Mouse (Mus musculus): ENCODE results near the gene Mboat2. TPM values are rescaled to one million over a fixed set of nuclear protein-coding genes. Genes with fewer than 3 reads are reported as not detected.

The Mboat2 gene
- polyA plus RNA-seq (2017; shearing (Covaris generic)), result 0.60 TPM

DNA sequence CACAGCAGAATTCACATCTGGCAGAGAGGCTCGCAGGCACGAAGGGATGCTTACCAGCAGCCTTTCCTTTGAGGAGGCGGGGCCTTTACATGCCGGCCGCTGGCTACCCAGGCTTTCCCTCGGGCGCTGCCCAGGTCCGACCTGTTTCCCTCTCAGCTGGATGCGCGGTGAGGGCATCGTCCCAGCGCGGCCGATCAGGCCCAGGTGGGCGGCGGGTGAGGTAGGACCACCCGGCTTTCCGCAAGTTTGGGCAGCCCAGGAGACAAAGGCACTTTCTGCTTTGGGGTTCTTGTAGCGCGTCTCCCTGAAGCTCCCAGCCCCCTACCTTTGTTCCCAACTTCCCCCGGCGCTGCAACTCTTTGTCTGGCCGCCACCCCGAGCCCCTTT, at the start of gene Mboat2:
Gene Mboat2, plus strand, starts transcription at position 114 of the 387 bp plus-strand sequence.

DNA sequence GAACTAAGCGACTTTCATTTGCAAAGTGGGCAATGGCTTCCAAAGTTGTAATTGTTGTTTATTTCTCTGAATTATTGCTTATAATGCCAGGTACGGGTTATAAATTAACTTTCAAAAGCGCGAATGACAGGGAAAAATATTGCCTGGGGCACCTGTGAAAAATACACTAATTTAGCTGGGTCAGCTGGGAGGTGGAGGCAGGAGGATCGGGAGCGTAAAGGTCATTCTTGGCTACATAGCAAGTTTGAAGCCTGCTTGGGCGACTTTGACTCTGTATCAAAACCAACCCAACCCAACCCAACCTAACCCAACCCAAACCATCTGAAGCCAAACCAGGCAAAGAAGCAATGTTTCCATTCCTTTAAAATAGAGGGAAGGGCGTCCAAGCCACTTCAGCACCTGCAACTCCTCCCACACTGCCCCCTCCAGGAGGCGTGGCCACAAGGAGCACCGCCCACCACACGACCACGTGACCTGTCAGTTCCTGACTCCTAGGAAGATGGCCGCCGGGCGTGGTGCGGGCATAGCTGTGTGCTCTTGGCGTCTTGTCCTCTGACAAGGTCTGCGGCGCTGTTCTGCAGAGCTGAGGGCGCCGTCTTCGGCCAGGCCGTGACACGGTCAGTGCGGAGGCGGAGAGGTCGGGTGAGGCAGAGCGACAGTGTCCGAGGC, 143.9 kb downstream of the Mboat2 start, which contains the start of gene Kidins220:
Gene Kidins220, plus strand, starts transcription at position 480 of the 669 bp plus-strand sequence.

Other genes with a start within 250 kb of the Mboat2 start
- 29.9 TPM for gene Klf11, start 179.6 kb upstream of the Mboat2 start, polyA plus RNA-seq (2017; shearing (Covaris generic))
- gene Cys1, start 149.1 kb upstream of the Mboat2 start, polyA plus RNA-seq (2017; shearing (Covaris generic)), result 0.37 TPM
- 7.1 TPM for gene Rrm2, start 122.6 kb upstream of the Mboat2 start, polyA plus RNA-seq (2017; shearing (Covaris generic))
- gene Kidins220, start 144.0 kb downstream of the Mboat2 start, polyA plus RNA-seq (2017; shearing (Covaris generic)), result 47.4 TPM

Data from effector memory CD4-positive, alpha-beta T cell, adult 7 months (primary cell).